Mouse (Mus musculus): ENCODE data around the gene Esp3.
"Not testable (repeated sequence)": the region's sequence is repeated elsewhere in the genome, so short reads cannot be mapped to it uniquely, and the experiment has no call there.

The Esp3 gene

GRCm38 (mm10) chr17:40631775-40632174, at the start of gene Esp3:
Esp3 (plus strand) TSS chr17:40632075.
- not testable (repeated sequence) for DNase-seq (ENCODE audit: extremely low read depth, low read depth, low spot score)

GRCm38 (mm10) chr17:40583906-40584305, 48.0 kb upstream of the Esp3 start:
- not testable (repeated sequence) for DNase-seq (ENCODE audit: extremely low read depth, low read depth, low spot score)

- DNase-seq (ENCODE audit: extremely low read depth, low read depth, low spot score), result no peak
These were observed 40.6 kb upstream of the Esp3 start for GRCm38 (mm10) chr17:40591297-40591696.

GRCm38 (mm10) chr17:40598294-40598693, 33.6 kb upstream of the Esp3 start, which contains the start of gene Esp4:
Esp4 (plus strand) TSS chr17:40598594.
- DNase-seq (ENCODE audit: extremely low read depth, low read depth, low spot score), result no peak

GRCm38 (mm10) chr17:40662118-40662679, 30.3 kb downstream of the Esp3 start:
- DNase-seq (ENCODE audit: extremely low read depth, low read depth, low spot score), result not testable (repeated sequence)

- not testable (repeated sequence) for DNase-seq (ENCODE audit: extremely low read depth, low read depth, low spot score)
These were observed 31.4 kb downstream of the Esp3 start for GRCm38 (mm10) chr17:40663161-40663811.

Measured in fat pad, adult 2 months (tissue).